Mouse (Mus musculus) erythroblast, embryonic 14.5 days (primary cell): ENCODE results near the gene Setdb1. TPM values are rescaled to one million over a fixed set of nuclear protein-coding genes. Genes with fewer than 3 reads are reported as not detected.

Experiments
- H3K27me3 ChIP-seq: 2 replicates; pipeline ENCODE4 v1.6.1; 2012; ENCODE audit warnings: inconsistent platforms; ENCODE audit not compliant: control insufficient read depth
- H3K36me3 ChIP-seq: 2 replicates; pipeline ENCODE4 v1.6.1; 2012; ENCODE audit warnings: mild to moderate bottlenecking, inconsistent platforms; ENCODE audit not compliant: control insufficient read depth
- H3K4me1 ChIP-seq: 2 replicates; pipeline ENCODE4 v1.6.1; 2012; ENCODE audit warnings: inconsistent platforms; ENCODE audit not compliant: control insufficient read depth
- H3K4me3 ChIP-seq: replicated peaks from 2 replicates; pipeline ENCODE3; 2012; ENCODE audit warnings: moderate library complexity, mild to moderate bottlenecking, inconsistent platforms
- H3K9me3 ChIP-seq: 2 replicates; pipeline ENCODE4 v1.6.1; 2012; ENCODE audit warnings: low read length, inconsistent platforms, mixed read lengths; ENCODE audit not compliant: control insufficient read depth
- GATA1 ChIP-seq: IDR thresholded peaks from 2 replicates; pipeline ENCODE4 v1.6.1; 2012; ENCODE audit warnings: low read length, inconsistent platforms, mixed read lengths
- TAL1 ChIP-seq: IDR thresholded peaks from 3 replicates; pipeline ENCODE4 v1.6.1; 2012; ENCODE audit warnings: low read length, inconsistent platforms, mixed read lengths
- polyA plus RNA-seq: library from polyadenylated mRNA; stranded (reverse); fragments of >175 nt; gene quantifications from 2 replicates; pipeline ENCODE4 v1.2.3, GENCODE M21; 2012

Gene Setdb1
- polyA plus RNA-seq, 1 experiment: 0.62 TPM

GRCm38 (mm10) chr3:95313476-95313875 is 43.5 kb downstream of the Setdb1 start:
- no peaks in the 10 kb centered on the region for H3K27me3 ChIP-seq
- H3K4me1 ChIP-seq: peaks cover 79% of the 10 kb centered on the region
- peak overlapping the region; percentile 92 for H3K4me3 ChIP-seq
- no peaks in the 10 kb centered on the region for H3K9me3 ChIP-seq
- no peak for TF ChIP-seq GATA1
- TF ChIP-seq TAL1: no peak
- H3K36me3 ChIP-seq: peaks cover 14% of the 10 kb centered on the region

- H3K36me3 ChIP-seq: peaks cover 8% of the 10 kb centered on the region
- no peaks in the 10 kb centered on the region for H3K27me3 ChIP-seq
- peak; percentile 7; the same call in 1 of the 2 replicates for TF ChIP-seq GATA1
- peak; percentile 42; the same call in 2 of the 3 replicates for TF ChIP-seq TAL1
- H3K9me3 ChIP-seq: no peaks in the 10 kb centered on the region
- H3K4me3 ChIP-seq: peak overlapping the region; percentile 92
- peaks cover 72% of the 10 kb centered on the region for H3K4me1 ChIP-seq
Measured at GRCm38 (mm10) chr3:95312623-95313022, 44.4 kb downstream of the Setdb1 start.

- peaks cover 61% of the 10 kb centered on the region for H3K4me1 ChIP-seq
Measured at GRCm38 (mm10) chr3:95310968-95311882, 45.8 kb downstream of the Setdb1 start.

GRCm38 (mm10) chr3:95310496-95310895 is 46.5 kb downstream of the Setdb1 start:
- peaks cover 54% of the 10 kb centered on the region for H3K4me1 ChIP-seq
- TF ChIP-seq GATA1: no peak
- TF ChIP-seq TAL1: no peak

More at GRCm38 (mm10) chr3:95310968-95311882, 45.8 kb downstream of the Setdb1 start:
- Histone ChIP-seq H3K36me3 (peaks cover 10% of the 10 kb centered on the region), H3K27me3 (no peaks in the 10 kb centered on the region), H3K4me3 (no peak overlapping the region), H3K9me3 (no peaks in the 10 kb centered on the region)
- TF ChIP-seq GATA1: no peak

GRCm38 (mm10) chr3:95307100-95307499 is 49.9 kb downstream of the Setdb1 start, which contains the start of gene Anxa9:
Anxa9 (minus strand) TSS chr3:95307176.
- Histone ChIP-seq H3K36me3 (peaks cover 28% of the 10 kb centered on the region), H3K4me3 (no peak within 1 kb of the TSS), H3K4me1 (peaks cover 24% of the 10 kb centered on the region), H3K9me3 (no peaks in the 10 kb centered on the region), H3K27me3 (no peaks in the 10 kb centered on the region)
- TF ChIP-seq TAL1: no peak
- TF ChIP-seq GATA1: no peak

More at GRCm38 (mm10) chr3:95310496-95310895, 46.5 kb downstream of the Setdb1 start:
- Histone ChIP-seq H3K36me3 (peaks cover 17% of the 10 kb centered on the region), H3K4me3 (no peak overlapping the region), H3K27me3 (no peaks in the 10 kb centered on the region), H3K9me3 (no peaks in the 10 kb centered on the region)

- peaks cover 28% of the 10 kb centered on the region for H3K36me3 ChIP-seq
- TF ChIP-seq GATA1 (no peak), TAL1 (no peak)
- no peaks in the 10 kb centered on the region for H3K9me3 ChIP-seq
- H3K4me1 ChIP-seq: peaks cover 16% of the 10 kb centered on the region
- H3K27me3 ChIP-seq: no peaks in the 10 kb centered on the region
- H3K4me3 ChIP-seq: no peak overlapping the region
Measured at GRCm38 (mm10) chr3:95306244-95306643, 50.8 kb downstream of the Setdb1 start.

GRCm38 (mm10) chr3:95301204-95301796 is 55.7 kb downstream of the Setdb1 start:
- Histone ChIP-seq H3K9me3 (no peaks in the 10 kb centered on the region), H3K4me3 (no peak overlapping the region), H3K27me3 (no peaks in the 10 kb centered on the region), H3K36me3 (peaks cover 40% of the 10 kb centered on the region), H3K4me1 (peaks cover 4% of the 10 kb centered on the region)
- TF ChIP-seq GATA1: no peak
- no peak for TF ChIP-seq TAL1

GRCm38 (mm10) chr3:95298018-95298417 is 59.0 kb downstream of the Setdb1 start:
- H3K27me3 ChIP-seq: no peaks in the 10 kb centered on the region
- peaks cover 14% of the 10 kb centered on the region for H3K4me1 ChIP-seq
- no peak overlapping the region for H3K4me3 ChIP-seq
- H3K9me3 ChIP-seq: no peaks in the 10 kb centered on the region
- H3K36me3 ChIP-seq: peaks cover 57% of the 10 kb centered on the region
- TF ChIP-seq GATA1 (no peak), TAL1 (no peak)

- TF ChIP-seq TAL1 (no peak), GATA1 (no peak)
- H3K4me1 ChIP-seq: peaks cover 14% of the 10 kb centered on the region
- H3K27me3 ChIP-seq: no peaks in the 10 kb centered on the region
- peaks cover 65% of the 10 kb centered on the region for H3K36me3 ChIP-seq
- H3K9me3 ChIP-seq: no peaks in the 10 kb centered on the region
- no peak overlapping the region for H3K4me3 ChIP-seq
Measured at GRCm38 (mm10) chr3:95296103-95296469, 60.9 kb downstream of the Setdb1 start.
